Mouse (Mus musculus) neural tube, embryonic 12.5 days (tissue): ENCODE measurements at regions not wholly inside any gene's neighbourhood (a gene's known extent, or its start where the extent isn't known, plus 50 kb on each side); places are given as distances from the start of the nearest gene placed in this dataset.

Experiments used
- ATAC-seq: fragments of 200-750 bp; cut with Nextera tagmentation; 2 replicates; pipeline ENCODE4 v1.8.0; 2017; ENCODE audit warnings: low read depth, mild to moderate bottlenecking, moderate TSS enrichment, moderate library complexity; ENCODE audit not compliant: low FRiP score
- H3K27ac ChIP-seq: fragments of 300-500 bp; sonication (generic); 2 replicates; pipeline ENCODE4 v1.5.1; 2016
- H3K27me3 ChIP-seq: fragments of 300-500 bp; sonication (generic); replicated peaks from 2 replicates; pipeline ENCODE4 v1.6.1; 2016; ENCODE audit warnings: mild to moderate bottlenecking
- H3K36me3 ChIP-seq: fragments of 300-500 bp; sonication (generic); 2 replicates; pipeline ENCODE4 v1.6.1; 2016; ENCODE audit warnings: mild to moderate bottlenecking
- H3K4me1 ChIP-seq: fragments of 300-500 bp; sonication (generic); 2 replicates; pipeline ENCODE4 v1.6.1; 2016
- H3K4me2 ChIP-seq: fragments of 300-500 bp; sonication (generic); replicated peaks from 2 replicates; pipeline ENCODE4 v1.6.1; 2016; ENCODE audit warnings: mild to moderate bottlenecking
- H3K4me3 ChIP-seq: fragments of 300-500 bp; sonication (generic); 2 replicates; pipeline ENCODE4 v1.5.1; 2016
- H3K9ac ChIP-seq: fragments of 300-500 bp; sonication (generic); 2 replicates; pipeline ENCODE4 v1.6.1; 2016; ENCODE audit warnings: mild to moderate bottlenecking
- H3K9me3 ChIP-seq: fragments of 300-500 bp; sonication (generic); 2 replicates; pipeline ENCODE4 v1.6.1; 2016; ENCODE audit warnings: mild to moderate bottlenecking
- WGBS: fragments of 180-500 bp; shearing (Covaris S2); methylation state at CpG from one replicate; pipeline ENCODE4 v1.1.7; 2016; 5-methylcytosine and 5-hydroxymethylcytosine counted together

DNA sequence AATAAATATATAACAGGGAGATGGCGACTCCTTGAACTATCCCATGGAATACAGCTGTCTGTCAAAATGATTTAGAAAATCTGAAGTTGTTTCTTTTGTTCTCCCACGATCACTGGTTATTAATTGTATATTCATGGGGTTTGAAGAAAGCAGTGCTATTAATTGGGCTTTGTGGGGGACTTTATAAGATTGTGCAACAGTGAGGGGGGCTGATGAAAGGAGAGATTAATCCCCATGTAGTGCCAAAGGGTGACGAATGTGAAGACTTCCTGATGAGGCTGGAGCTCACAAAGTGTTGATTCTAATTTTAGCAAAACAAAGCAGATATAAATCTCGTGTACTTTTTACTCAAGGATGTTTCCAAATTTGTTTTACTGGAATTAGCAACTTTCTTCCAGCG is 340.0 kb upstream of the Id4 start:
- H3K4me3 ChIP-seq = no peak overlapping the region
- no peak for ATAC-seq

DNA sequence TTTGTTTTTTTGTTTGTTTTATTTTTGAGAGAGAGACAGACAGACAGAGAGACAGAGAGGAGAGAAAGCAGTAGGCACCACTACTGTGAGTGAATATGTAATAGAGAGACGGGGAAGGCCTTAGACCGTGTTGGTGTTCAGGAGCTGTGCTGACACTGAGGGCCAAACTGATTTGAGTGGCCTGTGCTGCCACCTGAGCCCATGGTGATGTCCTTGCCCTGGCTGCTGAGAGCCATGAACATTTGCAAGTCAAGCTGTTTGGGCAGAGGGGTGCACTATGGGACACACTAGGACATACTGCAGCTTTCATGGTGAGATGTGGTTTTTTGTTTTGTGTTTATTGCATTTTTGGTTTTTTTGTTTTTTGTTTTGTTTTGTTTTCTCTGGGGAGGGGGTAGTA is 320.3 kb upstream of the Id4 start:
- Histone ChIP-seq H3K27ac (no peak overlapping the region), H3K4me1 (no peaks in the 10 kb centered on the region; the same call in 1 of the 2 replicates), H3K36me3 (no peaks in the 10 kb centered on the region), H3K4me3 (no peak overlapping the region), H3K4me2 (no peak overlapping the region), H3K27me3 (no peaks in the 10 kb centered on the region), H3K9me3 (0 out of 2 replicates have a peak, but pooled peaks cover under 1% of the 10 kb centered on the region), H3K9ac (no peak overlapping the region)
- ATAC-seq = no peak
- WGBS = 75% methylated on average over 2 of the region's 2 CpGs

More for the DNA sequence above, 340.0 kb upstream of the Id4 start:
- 71% methylated on average over 5 of the region's 5 CpGs for WGBS
- Histone ChIP-seq H3K27me3 (no peaks in the 10 kb centered on the region), H3K27ac (no peak overlapping the region), H3K36me3 (no peaks in the 10 kb centered on the region), H3K4me2 (no peak overlapping the region), H3K9ac (no peak overlapping the region), H3K9me3 (no peaks in the 10 kb centered on the region), H3K4me1 (no peaks in the 10 kb centered on the region)

DNA sequence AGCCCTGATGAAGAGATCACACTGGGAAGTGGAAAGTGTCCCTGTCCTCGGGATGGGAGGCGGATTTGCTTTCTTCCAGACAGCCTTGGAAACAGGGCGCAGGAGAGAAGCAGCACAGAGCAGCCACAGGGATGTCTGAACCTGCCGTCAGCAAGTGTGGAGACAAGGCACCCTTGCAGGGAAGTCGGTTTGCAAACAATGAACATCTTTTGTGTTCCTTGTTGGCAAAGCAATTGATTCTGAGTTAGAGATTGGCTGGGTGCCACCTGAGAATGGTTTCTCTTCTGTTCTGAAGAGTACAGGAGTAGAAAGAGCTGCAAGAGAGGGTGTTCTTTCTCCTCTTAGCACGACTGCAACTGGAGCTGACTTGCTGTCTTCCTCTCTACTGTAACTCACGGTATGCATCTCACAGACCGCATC is 318.6 kb upstream of the Id4 start:
- no peaks in the 10 kb centered on the region for H3K36me3 ChIP-seq
- H3K4me3 ChIP-seq = no peak overlapping the region
- WGBS = 15% methylated on average over 8 of the region's 8 CpGs
- H3K9ac ChIP-seq = peak overlapping the region; percentile 22; the same call in 1 of the 2 replicates
- no peaks in the 10 kb centered on the region for H3K27me3 ChIP-seq
- peak overlapping the region; percentile 47 for H3K4me2 ChIP-seq
- H3K9me3 ChIP-seq = no peaks in the 10 kb centered on the region
- no peak for ATAC-seq
- H3K27ac ChIP-seq = peak overlapping the region; percentile 8; the same call in 1 of the 2 replicates
- H3K4me1 ChIP-seq = no peaks in the 10 kb centered on the region; the same call in 1 of the 2 replicates

DNA sequence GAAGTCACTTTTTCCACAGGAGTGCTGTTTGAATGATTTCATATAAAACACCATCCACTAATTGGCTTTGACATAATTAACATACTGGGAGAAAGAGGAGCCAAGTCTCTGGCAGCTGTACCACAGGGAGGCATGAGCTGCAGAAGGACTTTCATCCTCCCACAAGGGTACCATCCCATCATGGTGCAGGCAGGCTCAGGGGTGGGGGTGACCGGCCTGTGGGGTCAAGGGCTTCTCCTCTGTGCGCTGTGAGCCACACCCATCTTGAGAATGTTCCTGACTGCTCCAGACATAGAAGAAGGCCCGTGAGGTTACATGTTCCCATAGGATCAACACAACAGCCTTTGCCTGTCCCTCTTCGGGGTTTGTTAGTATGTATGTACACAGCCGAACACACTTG is 317.4 kb upstream of the Id4 start:
- H3K36me3 ChIP-seq = no peaks in the 10 kb centered on the region
- no peaks in the 10 kb centered on the region for H3K27me3 ChIP-seq
- no peak for ATAC-seq
- H3K9me3 ChIP-seq = no peaks in the 10 kb centered on the region
- H3K4me3 ChIP-seq = no peak overlapping the region
- WGBS = 82% methylated on average over 5 of the region's 5 CpGs
- no peak overlapping the region for H3K27ac ChIP-seq
- no peaks in the 10 kb centered on the region; the same call in 1 of the 2 replicates for H3K4me1 ChIP-seq
- no peak overlapping the region for H3K9ac ChIP-seq
- H3K4me2 ChIP-seq = no peak overlapping the region

- H3K4me1 ChIP-seq = peaks cover 8% of the 10 kb centered on the region; the same call in 1 of the 2 replicates
- no peak overlapping the region for H3K27ac ChIP-seq
- 78% methylated on average over 10 of the region's 10 CpGs for WGBS
- no peak overlapping the region for H3K9ac ChIP-seq
- H3K27me3 ChIP-seq = no peaks in the 10 kb centered on the region
- H3K36me3 ChIP-seq = no peaks in the 10 kb centered on the region
- no peak overlapping the region for H3K4me2 ChIP-seq
- no peak overlapping the region for H3K4me3 ChIP-seq
- no peaks in the 10 kb centered on the region for H3K9me3 ChIP-seq
- ATAC-seq = no peak
Measured at GRCm38 (mm10) chr13:47948098-47948865, 312.7 kb upstream of the Id4 start.

- Histone ChIP-seq H3K27ac (no peak overlapping the region), H3K27me3 (no peaks in the 10 kb centered on the region), H3K9me3 (no peaks in the 10 kb centered on the region), H3K4me3 (no peak overlapping the region), H3K4me1 (peaks cover 18% of the 10 kb centered on the region), H3K36me3 (no peaks in the 10 kb centered on the region), H3K9ac (no peak overlapping the region), H3K4me2 (no peak overlapping the region)
- ATAC-seq = no peak
- WGBS = 47% methylated on average over 2 of the region's 2 CpGs
Measured at GRCm38 (mm10) chr13:47950456-47950855, 310.6 kb upstream of the Id4 start.

GRCm38 (mm10) chr13:47951043-47951442 is 310.0 kb upstream of the Id4 start:
- 0 out of 2 replicates have a peak overlapping the region, but pooled peaks have one; percentile 12 for H3K27ac ChIP-seq
- ATAC-seq = no peak

DNA sequence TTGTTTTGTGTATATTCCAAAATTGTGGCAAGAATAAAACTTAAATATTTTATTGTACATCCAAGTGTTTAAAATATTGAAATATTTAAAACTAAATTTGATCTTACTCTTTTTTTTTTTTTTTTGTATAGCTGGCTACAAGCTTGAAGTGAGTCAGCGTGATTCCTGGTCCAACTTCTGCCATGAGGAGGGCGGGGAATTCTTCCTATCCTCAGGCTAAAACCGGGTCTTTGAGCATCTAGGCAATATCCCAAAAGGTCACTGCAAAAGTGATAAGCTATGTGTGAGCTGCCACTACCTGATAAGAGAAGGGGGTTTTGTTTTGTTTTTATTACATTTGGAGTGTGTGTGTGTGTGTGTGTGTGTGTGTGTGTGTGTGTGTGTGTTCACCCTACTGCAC is 308.1 kb upstream of the Id4 start:
- 86% methylated on average over 3 of the region's 3 CpGs for WGBS

More at GRCm38 (mm10) chr13:47951043-47951442, 310.0 kb upstream of the Id4 start:
- Histone ChIP-seq H3K27me3 (no peaks in the 10 kb centered on the region), H3K9me3 (no peaks in the 10 kb centered on the region), H3K4me1 (peaks cover 18% of the 10 kb centered on the region), H3K9ac (no peak overlapping the region), H3K4me2 (no peak overlapping the region), H3K4me3 (no peak overlapping the region), H3K36me3 (no peaks in the 10 kb centered on the region)
- 64% methylated on average over 10 of the region's 10 CpGs for WGBS

GRCm38 (mm10) chr13:47953776-47954175 is 307.3 kb upstream of the Id4 start:
- H3K27ac ChIP-seq = no peak overlapping the region
- no peaks in the 10 kb centered on the region for H3K27me3 ChIP-seq
- H3K9me3 ChIP-seq = no peaks in the 10 kb centered on the region
- H3K36me3 ChIP-seq = no peaks in the 10 kb centered on the region
- ATAC-seq = no peak
- no peak overlapping the region for H3K9ac ChIP-seq
- 82% methylated on average over 7 of the region's 7 CpGs for WGBS
- H3K4me3 ChIP-seq = no peak overlapping the region
- no peak overlapping the region for H3K4me2 ChIP-seq
- peaks cover 22% of the 10 kb centered on the region for H3K4me1 ChIP-seq

More for the DNA sequence above, 308.1 kb upstream of the Id4 start:
- no peaks in the 10 kb centered on the region for H3K9me3 ChIP-seq
- no peaks in the 10 kb centered on the region for H3K36me3 ChIP-seq
- no peaks in the 10 kb centered on the region for H3K27me3 ChIP-seq
- no peak overlapping the region for H3K4me3 ChIP-seq
- no peak overlapping the region for H3K9ac ChIP-seq
- H3K4me1 ChIP-seq = peaks cover 22% of the 10 kb centered on the region
- ATAC-seq = no peak
- H3K27ac ChIP-seq = no peak overlapping the region
- no peak overlapping the region for H3K4me2 ChIP-seq

- Histone ChIP-seq H3K27me3 (no peaks in the 10 kb centered on the region), H3K27ac (no peak overlapping the region), H3K4me2 (peak overlapping the region; percentile 18; the same call in 1 of the 2 replicates), H3K9me3 (no peaks in the 10 kb centered on the region), H3K4me3 (no peak overlapping the region), H3K9ac (no peak overlapping the region), H3K4me1 (peaks cover 22% of the 10 kb centered on the region), H3K36me3 (no peaks in the 10 kb centered on the region)
- whole genome bisulfite sequencing = 57% methylated on average over 10 of the region's 10 CpGs
- ATAC-seq = no peak
Measured at GRCm38 (mm10) chr13:47955504-47955903, 305.5 kb upstream of the Id4 start.

- Histone ChIP-seq H3K9me3 (no peaks in the 10 kb centered on the region), H3K9ac (no peak overlapping the region), H3K36me3 (no peaks in the 10 kb centered on the region), H3K4me2 (no peak overlapping the region), H3K27me3 (no peaks in the 10 kb centered on the region), H3K27ac (no peak overlapping the region), H3K4me1 (peaks cover 14% of the 10 kb centered on the region), H3K4me3 (no peak overlapping the region)
- 82% methylated on average over 11 of the region's 11 CpGs for WGBS
- ATAC-seq = no peak
Measured at GRCm38 (mm10) chr13:47957662-47958061, 303.4 kb upstream of the Id4 start.

DNA sequence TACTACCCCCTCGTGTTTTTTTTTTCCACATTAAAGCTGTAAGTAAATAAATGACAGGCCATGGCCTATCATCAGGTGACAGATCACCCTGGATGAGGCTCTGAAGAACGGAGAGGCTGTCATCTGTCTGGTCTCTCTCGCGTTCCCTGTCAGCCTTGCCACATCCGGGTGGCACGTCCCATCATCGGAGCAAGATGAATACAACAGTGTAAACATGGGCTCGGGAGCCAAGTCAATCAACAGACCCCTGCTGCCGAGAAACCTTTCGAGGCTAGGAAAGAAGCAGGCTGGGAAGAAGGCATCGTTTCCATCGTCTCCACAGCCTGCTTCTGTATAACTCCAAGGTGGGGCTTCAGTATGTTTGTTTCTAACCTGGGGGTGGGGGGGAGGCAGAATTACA is 286.8 kb upstream of the Id4 start:
- no peaks in the 10 kb centered on the region for H3K36me3 ChIP-seq
- no peak for ATAC-seq
- no peaks in the 10 kb centered on the region for H3K9me3 ChIP-seq
- no peak overlapping the region for H3K9ac ChIP-seq
- WGBS = 49% methylated on average over 12 of the region's 12 CpGs
- no peak overlapping the region for H3K27ac ChIP-seq
- H3K4me2 ChIP-seq = no peak overlapping the region
- no peaks in the 10 kb centered on the region for H3K27me3 ChIP-seq
- no peak overlapping the region for H3K4me3 ChIP-seq
- H3K4me1 ChIP-seq = no peaks in the 10 kb centered on the region
